Mouse (Mus musculus) CH12.LX (cell line): Measurements from ENCODE around the gene Olfr1425. TPM values are rescaled to one million over a fixed set of nuclear protein-coding genes. Genes with fewer than 3 reads are reported as not detected.
A peak's percentile ranks its signal among the peaks of the same experiment; 100 is the strongest.

Source experiments
- DNase-seq: peaks from one replicate; pipeline ENCODE4 v3.0.0-alpha.2; 2013; ENCODE audit errors: extremely low read depth
- H3K27ac ChIP-seq: 2 replicates; pipeline ENCODE4 v1.5.1; 2012; ENCODE audit warnings: low read depth, mild to moderate bottlenecking, control low read depth, moderate library complexity; ENCODE audit not compliant: insufficient read depth
- H3K27me3 ChIP-seq: replicated peaks from 2 replicates; pipeline ENCODE3; 2012; ENCODE audit warnings: inconsistent platforms
- H3K36me3 ChIP-seq, 2 experiments: replicated peaks in 1 of 2; 2 replicates each; pipeline versions ENCODE3 to v1.6.1; 2012; ENCODE audit warnings: inconsistent platforms in 1 of 2, low read length in 1 of 2, mild to moderate bottlenecking in 1 of 2, mixed read lengths in 1 of 2, moderate library complexity in 1 of 2; ENCODE audit not compliant: control insufficient read depth in 1 of 2, insufficient read depth in 1 of 2
- H3K4me1 ChIP-seq, 2 experiments: 2 replicates each; pipeline ENCODE4 v1.6.1; 2012; ENCODE audit warnings: inconsistent platforms in 1 of 2, moderate library complexity in 1 of 2; ENCODE audit not compliant: insufficient read depth in 2 of 2, control insufficient read depth in 1 of 2
- H3K4me2 ChIP-seq: 2 replicates; pipeline ENCODE4 v1.6.1; 2012; ENCODE audit warnings: low read depth, mild to moderate bottlenecking, control low read depth; ENCODE audit not compliant: poor library complexity, insufficient read depth, severe bottlenecking
- H3K4me3 ChIP-seq, 3 experiments: fragments of 150-350 bp in 1 of 3; sonication (generic) in 1 of 3; replicated peaks in 1 of 3; 2 replicates each; pipeline versions ENCODE3 to v1.5.1; 2011 to 2012; ENCODE audit warnings: low read depth in 2 of 3, low read length in 2 of 3, mild to moderate bottlenecking in 2 of 3, moderate library complexity in 2 of 3, control low read depth in 1 of 3, improper control_type of control experiment in 1 of 3, inconsistent platforms in 1 of 3, mixed read lengths in 1 of 3; ENCODE audit not compliant: poor library complexity in 1 of 3
- H3K79me2 ChIP-seq: replicated peaks from 2 replicates; pipeline ENCODE4 v1.6.1; 2012; ENCODE audit warnings: mild to moderate bottlenecking, moderate library complexity; ENCODE audit not compliant: control insufficient read depth, poor library complexity, insufficient read depth, severe bottlenecking; ENCODE audit errors: extremely low read depth
- H3K9ac ChIP-seq: 2 replicates; pipeline ENCODE4 v1.6.1; 2012; ENCODE audit warnings: low read depth, mild to moderate bottlenecking, control low read depth, moderate library complexity; ENCODE audit not compliant: insufficient read depth
- H3K9me3 ChIP-seq: replicated peaks from 2 replicates; pipeline ENCODE3; 2012; ENCODE audit warnings: low read length, inconsistent platforms, mixed read lengths
- BHLHE40 ChIP-seq: IDR thresholded peaks from 2 replicates; pipeline ENCODE4 v1.6.1; 2011; ENCODE audit warnings: mild to moderate bottlenecking, low read depth, low read length, improper control_type of control experiment
- CHD1 ChIP-seq: IDR thresholded peaks from 2 replicates; pipeline ENCODE4 v1.6.1; 2012; ENCODE audit warnings: low read depth, low read length, improper control_type of control experiment, inconsistent platforms
- CHD2 ChIP-seq: IDR thresholded peaks from 2 replicates; pipeline ENCODE4 v1.6.1; 2011; ENCODE audit warnings: low read length, improper control_type of control experiment
- E2F4 ChIP-seq: IDR thresholded peaks from 2 replicates; pipeline ENCODE4 v1.6.1; 2011; ENCODE audit warnings: low read depth, low read length, improper control_type of control experiment; ENCODE audit not compliant: insufficient replicate concordance
- ELF1 ChIP-seq: IDR thresholded peaks from 2 replicates; pipeline ENCODE4 v1.6.1; 2014; ENCODE audit warnings: low read depth, mild to moderate bottlenecking, inconsistent platforms, low read length, improper control_type of control experiment
- GABPA ChIP-seq: IDR thresholded peaks from 2 replicates; pipeline ENCODE4 v1.6.1; 2012; ENCODE audit warnings: low read depth, low read length, improper control_type of control experiment, inconsistent platforms; ENCODE audit not compliant: insufficient replicate concordance
- HCFC1 ChIP-seq: IDR thresholded peaks from 2 replicates; pipeline ENCODE4 v1.6.1; 2012; ENCODE audit warnings: low read depth, mild to moderate bottlenecking, inconsistent platforms, low read length, improper control_type of control experiment
- IRF4 ChIP-seq: IDR thresholded peaks from 2 replicates; pipeline ENCODE4 v1.6.1; 2014; ENCODE audit warnings: low read depth, mild to moderate bottlenecking, inconsistent platforms, low read length, improper control_type of control experiment
- MAFK ChIP-seq: IDR thresholded peaks from 2 replicates; pipeline ENCODE4 v1.6.1; 2011; ENCODE audit warnings: low read length, improper control_type of control experiment; ENCODE audit not compliant: insufficient replicate concordance
- MEF2A ChIP-seq: IDR thresholded peaks from 2 replicates; pipeline ENCODE4 v1.6.1; 2014; ENCODE audit warnings: low read depth, mild to moderate bottlenecking, inconsistent platforms, low read length, improper control_type of control experiment, borderline replicate concordance
- MXI1 ChIP-seq: IDR thresholded peaks from 2 replicates; pipeline ENCODE4 v1.6.1; 2011; ENCODE audit warnings: mild to moderate bottlenecking, low read depth, low read length, improper control_type of control experiment
- NELFE ChIP-seq: IDR thresholded peaks from 2 replicates; pipeline ENCODE4 v1.6.1; 2011; ENCODE audit warnings: low read depth, low read length, improper control_type of control experiment
- NRF1 ChIP-seq: IDR thresholded peaks from 2 replicates; pipeline ENCODE4 v1.6.1; 2014; ENCODE audit warnings: low read depth, mild to moderate bottlenecking, inconsistent platforms, low read length, improper control_type of control experiment, moderate library complexity
- POLR2A ChIP-seq: IDR thresholded peaks from 2 replicates; pipeline ENCODE4 v1.6.1; 2011; ENCODE audit warnings: low read depth, mild to moderate bottlenecking, improper control_type of control experiment, low read length
- RAD21 ChIP-seq: IDR thresholded peaks from 2 replicates; pipeline ENCODE4 v1.6.1; 2011; ENCODE audit warnings: low read depth, mild to moderate bottlenecking, low read length, improper control_type of control experiment, moderate library complexity
- RCOR1 ChIP-seq: conservative IDR thresholded peaks from 2 replicates; pipeline ENCODE4 v1.6.1; 2012; ENCODE audit warnings: low read depth, mild to moderate bottlenecking, inconsistent platforms, low read length, improper control_type of control experiment
- SMC3 ChIP-seq: IDR thresholded peaks from 2 replicates; pipeline ENCODE4 v1.6.1; 2011; ENCODE audit warnings: low read depth, low read length, improper control_type of control experiment
- TCF12 ChIP-seq: IDR thresholded peaks from 2 replicates; pipeline ENCODE4 v1.6.1; 2014; ENCODE audit warnings: low read depth, mild to moderate bottlenecking, inconsistent platforms, low read length, improper control_type of control experiment
- UBTF ChIP-seq: IDR thresholded peaks from 2 replicates; pipeline ENCODE4 v1.6.1; 2012; ENCODE audit warnings: low read depth, mild to moderate bottlenecking, inconsistent platforms, low read length, improper control_type of control experiment, moderate library complexity
- USF2 ChIP-seq: conservative IDR thresholded peaks from 2 replicates; pipeline ENCODE4 v1.6.1; 2011; ENCODE audit warnings: low read depth, low read length, improper control_type of control experiment
- ZC3H11A ChIP-seq: IDR thresholded peaks from 2 replicates; pipeline ENCODE4 v1.6.1; 2012; ENCODE audit warnings: low read depth, mild to moderate bottlenecking, inconsistent platforms, low read length, improper control_type of control experiment
- ZNF384 ChIP-seq: IDR thresholded peaks from 2 replicates; pipeline ENCODE4 v1.6.1; 2012; ENCODE audit warnings: low read depth, low read length, improper control_type of control experiment, inconsistent platforms
- dilution Hi-C: fragments of 300-500 bp; cut with MboI; formaldehyde crosslinking; loops from 2 replicates; pipeline ENCODE4 v1.14.3; 2020; ENCODE audit warnings: low sequenced_read_pairs; ENCODE audit not compliant: extremely low pct_unique_long_range_greater_than_20kb, extremely low pct_ligation_motif_present
- in situ Hi-C: fragments of 300-500 bp; cut with MboI; formaldehyde crosslinking; loops from 3 replicates; pipeline ENCODE4 v1.14.3; 2019; ENCODE audit warnings: low sequenced_read_pairs, low pct_ligation_motif_present, low pct_unique_long_range_greater_than_20kb, mixed read lengths
- polyA plus RNA-seq: library from polyadenylated mRNA; unstranded; fragments of >175 nt; gene quantifications from 2 replicates; pipeline ENCODE4 v1.2.1, GENCODE M21; 2012; ENCODE audit warnings: low read depth; ENCODE audit not compliant: insufficient read length
- total RNA-seq, 2 experiments: library from RNA; depleted of rRNA; stranded (reverse); fragments of 300-350 nt in 1 of 2; fragments of >200 nt in 1 of 2; gene quantifications; 2 replicates each; pipeline ENCODE4 v1.2.3; 2012 to 2014

Gene Olfr1425
- total and polyA plus RNA-seq, 3 experiments = not detected

- TF ChIP-seq USF2 (no peak), E2F4 (no peak), IRF4 (no peak), HCFC1 (no peak), CHD2 (no peak), ZC3H11A (no peak), MEF2A (no peak), BHLHE40 (no peak), ELF1 (no peak), NELFE (no peak), ZNF384 (no peak), NRF1 (no peak), CHD1 (no peak), RAD21 (no peak), TCF12 (no peak), POLR2A (no peak), UBTF (no peak), MXI1 (no peak)
- TF ChIP-seq, all 38 proteins: peak for 0
- no peak within 1 kb of the TSS for H3K27ac ChIP-seq
- no peaks in the 10 kb centered on the region for H3K27me3 ChIP-seq
- H3K4me1 ChIP-seq = no peaks in the 10 kb centered on the region
- in situ Hi-C loops (no loop called here), dilution Hi-C loops (no loop called here)
- no peaks in the 10 kb centered on the region for H3K9me3 ChIP-seq
- H3K79me2 ChIP-seq = no peaks in the 10 kb centered on the region
- H3K9ac ChIP-seq = no peak within 1 kb of the TSS
- H3K4me3 ChIP-seq = no peak within 1 kb of the TSS
- H3K36me3 ChIP-seq = no peaks in the 10 kb centered on the region
- no peak within 1 kb of the TSS for H3K4me2 ChIP-seq
- DNase-seq = no peak
Measured at GRCm38 (mm10) chr19:12115797-12116196, 38.3 kb upstream of the Olfr1425 start, which contains the start of gene Olfr1428. Olfr1428 (minus strand) TSS chr19:12115897.

- dilution Hi-C loops = no loop called here
- in situ Hi-C loops = no loop called here
Measured at GRCm38 (mm10) chr19:12113807-12114206, 36.3 kb upstream of the Olfr1425 start.

More at GRCm38 (mm10) chr19:12113807-12114206, 36.3 kb upstream of the Olfr1425 start:
- Histone ChIP-seq H3K27me3 (no peaks in the 10 kb centered on the region), H3K27ac (no peak overlapping the region), H3K9me3 (no peaks in the 10 kb centered on the region), H3K36me3 (no peaks in the 10 kb centered on the region), H3K4me2 (no peak overlapping the region), H3K9ac (no peak overlapping the region)
- no peak for DNase-seq
- TF ChIP-seq RCOR1 = no peak
- TF ChIP-seq NELFE = no peak
- no peak for TF ChIP-seq SMC3
- no peak for TF ChIP-seq CHD2
- TF ChIP-seq MAFK = peak; percentile 75
- no peak for TF ChIP-seq ELF1
- no peak for TF ChIP-seq GABPA
- TF ChIP-seq, all 38 proteins: peak for 1
- no peak overlapping the region for H3K4me3 ChIP-seq
- H3K4me1 ChIP-seq = no peaks in the 10 kb centered on the region
- H3K79me2 ChIP-seq = no peaks in the 10 kb centered on the region
